Mouse (Mus musculus) hindbrain, embryonic 11.5 days (tissue): ENCODE measurements around the gene Calcr. TPM values are rescaled to one million over a fixed set of nuclear protein-coding genes. Genes with fewer than 3 reads are reported as not detected.
"Not testable (repeated sequence)": the region's sequence is repeated elsewhere in the genome, so short reads cannot be mapped to it uniquely, and the experiment has no call there.

Experiments used
- ATAC-seq: fragments of 200-750 bp; cut with Nextera tagmentation; 2 replicates; pipeline ENCODE4 v1.8.0; 2017; ENCODE audit warnings: mild to moderate bottlenecking, moderate TSS enrichment, moderate library complexity; ENCODE audit not compliant: low FRiP score
- DNase-seq: peaks from one replicate; pipeline ENCODE4 v3.0.0-alpha.2; 2015; ENCODE audit warnings: low spot score
- H3K27ac ChIP-seq: fragments of 300-500 bp; sonication (generic); 2 replicates; pipeline ENCODE4 v1.5.1; 2014; ENCODE audit warnings: mild to moderate bottlenecking, low read depth, low read length
- H3K27me3 ChIP-seq: fragments of 300-500 bp; sonication (generic); 2 replicates; pipeline ENCODE4 v1.6.1; 2014; ENCODE audit warnings: mild to moderate bottlenecking, low read length, moderate library complexity, mixed read lengths; ENCODE audit not compliant: control insufficient read depth, insufficient read depth
- H3K36me3 ChIP-seq: fragments of 300-500 bp; sonication (generic); 2 replicates; pipeline ENCODE4 v1.6.1; 2014; ENCODE audit warnings: mild to moderate bottlenecking, low read length, moderate library complexity, mixed read lengths; ENCODE audit not compliant: control insufficient read depth, insufficient read depth
- H3K4me1 ChIP-seq: fragments of 300-500 bp; sonication (generic); replicated peaks from 2 replicates; pipeline ENCODE4 v1.6.1; 2014; ENCODE audit warnings: low read length, mixed read lengths; ENCODE audit not compliant: control insufficient read depth, insufficient read depth
- H3K4me2 ChIP-seq: fragments of 300-500 bp; sonication (generic); replicated peaks from 2 replicates; pipeline ENCODE4 v1.6.1; 2014; ENCODE audit warnings: mild to moderate bottlenecking, low read depth, low read length
- H3K4me3 ChIP-seq: fragments of 300-500 bp; sonication (generic); 2 replicates; pipeline ENCODE4 v1.5.1; 2014; ENCODE audit warnings: low read depth, low read length
- H3K9ac ChIP-seq: fragments of 300-500 bp; sonication (generic); 2 replicates; pipeline ENCODE4 v1.6.1; 2014; ENCODE audit warnings: low read depth, low read length
- H3K9me3 ChIP-seq: fragments of 300-500 bp; sonication (generic); 2 replicates; pipeline ENCODE4 v1.6.1; 2016; ENCODE audit warnings: low read length; ENCODE audit not compliant: control insufficient read depth
- WGBS: fragments of 180-500 bp; shearing (Covaris S2); extraction: QIAGEN DNeasy Blood & Tissue Kit; methylation state at CpG from one replicate; pipeline ENCODE4 v1.1.7; 2014; 5-methylcytosine and 5-hydroxymethylcytosine counted together
- polyA plus RNA-seq: library from polyadenylated mRNA; unstranded; fragments of >200 nt; fragmentation: Nextera tagmentation; extraction: Ambion mirVana; gene quantifications from 2 replicates; pipeline ENCODE4 v1.2.1, GENCODE M21; 2014

Gene Calcr
- polyA plus RNA-seq, 1 experiment from 2014 or later: 0.88 TPM

DNA sequence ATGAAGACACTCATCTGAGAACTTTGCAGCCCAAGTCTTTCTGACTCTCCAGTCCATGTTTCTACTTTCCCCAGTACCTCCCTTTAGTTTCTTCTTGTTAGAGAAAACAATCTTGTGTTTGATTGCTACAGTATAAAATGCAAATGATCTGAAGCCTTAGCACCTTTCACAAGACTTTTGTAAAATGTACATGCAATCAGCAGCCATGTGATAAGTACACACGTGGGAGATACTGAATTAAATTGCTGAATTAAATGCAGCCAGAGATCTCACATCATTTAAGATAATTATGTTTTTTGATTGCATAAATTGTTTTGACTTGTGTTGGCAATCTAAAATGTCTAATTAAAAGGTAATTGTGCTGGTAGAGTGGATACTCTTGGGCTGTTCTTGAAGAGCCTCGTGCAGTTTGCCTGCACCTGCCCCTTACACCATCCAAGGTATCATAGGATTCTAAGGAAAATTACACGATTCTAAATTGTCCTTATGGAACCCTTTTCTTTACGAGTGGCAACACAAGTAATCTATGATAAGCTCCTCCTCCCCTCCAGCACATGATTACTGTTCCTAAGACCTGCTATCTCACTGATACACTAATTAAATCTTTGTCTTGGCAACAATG lies 34.2 kb downstream of the Calcr start:
- no peaks in the 10 kb centered on the region for H3K9me3 ChIP-seq
- H3K9ac ChIP-seq: no peak overlapping the region
- H3K4me3 ChIP-seq: no peak overlapping the region
- 74% methylated on average over 4 of the region's 4 CpGs for WGBS
- no peaks in the 10 kb centered on the region for H3K36me3 ChIP-seq
- DNase-seq (no peak), ATAC-seq (no peak)
- no peak overlapping the region for H3K27ac ChIP-seq
- no peaks in the 10 kb centered on the region for H3K27me3 ChIP-seq
- H3K4me1 ChIP-seq: no peaks in the 10 kb centered on the region
- no peak overlapping the region for H3K4me2 ChIP-seq

- no peak for ATAC-seq
- no peak overlapping the region for H3K4me2 ChIP-seq
- no peaks in the 10 kb centered on the region for H3K9me3 ChIP-seq
- H3K4me3 ChIP-seq: no peak overlapping the region
- WGBS: 80% methylated on average over 7 of the region's 7 CpGs
- no peak overlapping the region for H3K27ac ChIP-seq
- H3K4me1 ChIP-seq: no peaks in the 10 kb centered on the region
- H3K27me3 ChIP-seq: no peaks in the 10 kb centered on the region
- no peaks in the 10 kb centered on the region for H3K36me3 ChIP-seq
- DNase-seq: no peak
- no peak overlapping the region for H3K9ac ChIP-seq
These were observed 76.3 kb downstream of the Calcr start for GRCm38 (mm10) chr6:3688087-3688642.

DNA sequence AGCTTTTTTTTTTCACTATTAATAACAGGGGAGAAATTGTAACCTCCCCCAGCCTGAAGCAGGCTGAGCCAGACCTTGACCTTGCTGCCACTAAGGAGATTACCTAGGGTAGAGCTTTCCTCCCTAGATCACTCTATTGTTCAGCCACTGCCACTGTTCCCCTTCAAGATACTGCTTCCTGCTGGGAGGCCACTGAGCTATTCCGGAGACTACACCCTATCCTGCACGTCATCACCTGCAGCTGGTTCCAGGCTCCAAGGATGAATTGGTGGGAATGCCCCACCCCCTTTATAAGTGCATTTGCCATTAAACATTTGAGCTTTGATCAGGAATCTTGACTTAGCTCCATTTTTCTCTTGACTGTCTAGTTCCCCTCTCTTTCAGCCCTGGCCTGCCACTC lies 86.2 kb downstream of the Calcr start:
- ATAC-seq, H3K4me2 ChIP-seq, H3K9me3 ChIP-seq, H3K36me3 ChIP-seq, H3K4me1 ChIP-seq, DNase-seq, H3K27ac ChIP-seq, H3K4me3 ChIP-seq, H3K27me3 ChIP-seq, H3K9ac ChIP-seq: not testable (repeated sequence)
- 26% methylated on average over 2 of the region's 2 CpGs for WGBS

DNA sequence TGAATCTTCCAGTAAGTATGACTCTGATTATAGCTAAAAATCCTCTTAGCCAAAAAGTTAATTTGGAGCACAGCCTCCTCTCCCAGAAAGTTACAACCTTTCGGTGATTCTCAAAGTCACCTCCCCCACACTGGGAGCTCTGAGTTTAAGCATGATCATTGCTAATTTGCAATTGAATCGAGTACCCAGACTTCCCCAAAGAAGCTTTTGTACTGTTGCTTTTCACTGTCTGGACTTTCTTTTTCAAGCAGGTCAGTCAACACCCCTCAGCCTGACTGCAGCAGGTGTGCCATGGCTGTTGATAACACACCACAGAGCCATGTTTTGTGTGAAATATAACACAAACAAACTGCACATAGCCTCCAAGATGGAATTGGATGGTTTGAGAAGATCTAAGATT lies 86.7 kb downstream of the Calcr start:
- ATAC-seq (peak; percentile 30; the same call in 1 of the 2 replicates), DNase-seq (peak; percentile 8)
- no peaks in the 10 kb centered on the region for H3K9me3 ChIP-seq
- no peak overlapping the region for H3K9ac ChIP-seq
- no peak overlapping the region for H3K27ac ChIP-seq
- 45% methylated on average over 2 of the region's 2 CpGs for WGBS
- H3K36me3 ChIP-seq: no peaks in the 10 kb centered on the region
- H3K4me2 ChIP-seq: no peak overlapping the region
- no peaks in the 10 kb centered on the region for H3K27me3 ChIP-seq
- no peaks in the 10 kb centered on the region for H3K4me1 ChIP-seq
- H3K4me3 ChIP-seq: no peak overlapping the region

GRCm38 (mm10) chr6:3671941-3672340 lies 92.6 kb downstream of the Calcr start:
- not testable (repeated sequence) for DNase-seq, H3K9me3 ChIP-seq, H3K9ac ChIP-seq, H3K27me3 ChIP-seq, ATAC-seq, H3K27ac ChIP-seq, H3K4me1 ChIP-seq, H3K4me3 ChIP-seq, H3K4me2 ChIP-seq, H3K36me3 ChIP-seq
- WGBS: 80% methylated on average over 4 of the region's 4 CpGs

GRCm38 (mm10) chr6:3664147-3664716 lies 100.3 kb downstream of the Calcr start:
- Histone ChIP-seq H3K4me2 (no peak overlapping the region), H3K4me1 (no peaks in the 10 kb centered on the region), H3K9me3 (no peaks in the 10 kb centered on the region), H3K27me3 (no peaks in the 10 kb centered on the region), H3K36me3 (no peaks in the 10 kb centered on the region), H3K4me3 (no peak overlapping the region), H3K9ac (no peak overlapping the region), H3K27ac (no peak overlapping the region)
- ATAC-seq: no peak
- no peak for DNase-seq
- WGBS: 81% methylated on average over 10 of the region's 10 CpGs

- 93% methylated on average over 4 of the region's 4 CpGs for WGBS
These were observed 106.1 kb downstream of the Calcr start for GRCm38 (mm10) chr6:3658405-3658804.

More at GRCm38 (mm10) chr6:3658405-3658804, 106.1 kb downstream of the Calcr start:
- H3K27ac ChIP-seq: no peak overlapping the region
- DNase-seq (no peak), ATAC-seq (no peak)
- no peak overlapping the region for H3K4me3 ChIP-seq
- no peaks in the 10 kb centered on the region for H3K36me3 ChIP-seq
- H3K4me1 ChIP-seq: no peaks in the 10 kb centered on the region
- no peaks in the 10 kb centered on the region for H3K9me3 ChIP-seq
- H3K4me2 ChIP-seq: no peak overlapping the region
- no peak overlapping the region for H3K9ac ChIP-seq
- no peaks in the 10 kb centered on the region for H3K27me3 ChIP-seq
